In the genomic region with DNA sequence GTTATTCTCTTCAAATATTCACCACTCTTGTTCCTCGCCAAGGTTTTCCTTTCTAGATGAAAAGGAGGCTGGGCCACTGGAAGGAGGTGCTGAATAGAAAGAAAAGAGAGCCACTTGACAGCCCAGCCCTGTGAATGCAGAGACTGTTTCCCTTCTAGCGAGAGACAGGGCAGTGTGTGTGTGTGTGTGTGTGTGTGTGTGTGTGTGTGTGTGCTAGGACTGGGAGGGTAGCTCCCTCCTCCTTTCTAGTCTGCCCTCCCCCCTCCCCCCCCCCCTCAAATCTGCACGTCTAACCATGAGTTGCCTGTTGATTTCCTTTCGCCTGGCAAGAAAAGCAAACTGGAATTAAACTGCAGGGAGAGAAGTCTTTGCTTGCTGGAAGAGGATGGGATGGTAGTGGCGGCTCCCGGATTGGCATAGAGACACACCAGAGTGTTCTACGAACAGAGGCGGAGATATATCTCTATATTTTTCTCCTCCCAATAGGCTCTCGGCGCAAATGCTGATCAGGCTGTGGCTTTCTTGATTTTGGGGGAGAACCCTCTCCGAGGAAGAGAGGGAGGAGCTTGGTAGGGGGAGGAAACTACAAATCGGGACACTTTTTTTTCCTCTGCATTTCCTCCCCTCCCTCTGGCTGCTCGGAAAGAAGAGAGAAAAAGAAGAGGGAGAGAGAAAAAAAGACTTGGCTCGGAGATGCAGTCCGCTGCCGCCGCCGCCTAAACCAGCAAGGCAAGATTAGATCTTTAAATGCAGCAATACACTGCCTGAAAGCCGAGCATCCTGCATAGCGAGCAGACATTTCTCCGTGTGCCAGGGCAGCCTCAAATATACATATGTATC, we compare ENCODE assay signal across 8 mouse cellular contexts. TPM values are rescaled to one million over a fixed set of nuclear protein-coding genes. Genes with fewer than 3 reads are reported as not detected.
A peak's percentile ranks its signal among the peaks of the same experiment; 100 is the strongest.
DNase-seq lines count a peak whose midpoint lies in the region; ATAC-seq and TF ChIP-seq lines count a peak whose summit lies in the region.

No protein-coding gene starts in this region.

- H3K4me1 ChIP-seq in embryonic facial prominence, embryonic 11.5 days (ENCODE audit: control insufficient read depth, insufficient read depth, low read length), result no peaks in the 10 kb centered on the region; the same call in 1 of the 2 replicates
- H3K4me1 ChIP-seq in lung, embryonic 14.5 days (ENCODE audit: insufficient read depth), result no peaks in the 10 kb centered on the region

- TF ChIP-seq CTCF in lung, embryonic 14.5 days (IDR thresholded peaks at IDR 0.05; ENCODE audit: low read depth), result no peak

- no peak for ATAC-seq in embryonic facial prominence, embryonic 11.5 days (replicated peaks; ENCODE audit: insufficient number of reproducible peaks, low FRiP score, low TSS enrichment, low read depth)
- ATAC-seq in lung, embryonic 14.5 days (ENCODE audit: insufficient read depth), result no peak

- H3K27ac ChIP-seq in embryonic facial prominence, embryonic 11.5 days (replicated peaks; ENCODE audit: low read depth, low read length), result no peak overlapping the region
- peak overlapping the region; percentile 60; the same call in 1 of the 2 replicates for H3K27ac ChIP-seq in lung, embryonic 14.5 days (ENCODE audit: low read depth)

- peaks cover 24% of the 10 kb centered on the region for H3K27me3 ChIP-seq in embryonic facial prominence, embryonic 11.5 days (ENCODE audit: control insufficient read depth, insufficient read depth, low read length)
- H3K27me3 ChIP-seq in lung, embryonic 14.5 days (ENCODE audit: insufficient read depth, low read length), result peaks cover 19% of the 10 kb centered on the region

- intact Hi-C loops in heart, postnatal 36 days (cut with DNase I), result loop anchor here (5.0 kb wide), 3 partner anchors 42 to 1862 kb away; no protein-coding TSS in a partner anchor

- under 1% methylated on average over 20 of the region's 21 CpGs for WGBS in embryonic facial prominence, embryonic 11.5 days
- WGBS in lung, embryonic 14.5 days, result under 1% methylated on average over 21 of the region's 21 CpGs

- peak overlapping the region; percentile 59 for H3K4me3 ChIP-seq in embryonic facial prominence, embryonic 11.5 days (ENCODE audit: low read depth, low read length)
- peak overlapping the region; percentile 57 for H3K4me3 ChIP-seq in lung, embryonic 14.5 days (ENCODE audit: low read depth, low read length)

- H3K4me2 ChIP-seq in embryonic facial prominence, embryonic 11.5 days (ENCODE audit: low read depth, low read length), result peak overlapping the region; percentile 88
- H3K4me2 ChIP-seq in lung, embryonic 14.5 days, result peak overlapping the region; percentile 89

- DNase-seq in cerebellum, adult 9-11 months, result peak; percentile 6
- no peak for DNase-seq in cerebellum, adult 9-10 months
- DNase-seq in embryonic facial prominence, embryonic 11.5 days (ENCODE audit: low spot score), result peak; percentile 55
- DNase-seq in heart, postnatal 36 days, result peak; percentile 15 to 22
- peak; percentile 51 to 68 for DNase-seq in layer of hippocampus, adult 18-20 months (ENCODE audit: low spot score in 2 of 2)
- DNase-seq in lung, embryonic 14.5 days, result peak; percentile 64
- peak; percentile 56 for DNase-seq in right cerebral cortex, postnatal 14 days
- no peak for DNase-seq in ovary, adult 18-20 months (ENCODE audit: low spot score)

- H3K9me3 ChIP-seq in embryonic facial prominence, embryonic 11.5 days (replicated peaks; ENCODE audit: control insufficient read depth, low read length), result no peaks in the 10 kb centered on the region
- H3K9me3 ChIP-seq in lung, embryonic 14.5 days (ENCODE audit: low read depth, low read length), result no peaks in the 10 kb centered on the region

- no peaks in the 10 kb centered on the region for H3K36me3 ChIP-seq in embryonic facial prominence, embryonic 11.5 days (replicated peaks; ENCODE audit: control insufficient read depth, insufficient read depth, low read depth, low read length)
- no peaks in the 10 kb centered on the region for H3K36me3 ChIP-seq in lung, embryonic 14.5 days (ENCODE audit: insufficient read depth)

- H3K9ac ChIP-seq in embryonic facial prominence, embryonic 11.5 days (replicated peaks; ENCODE audit: low read length), result peak overlapping the region; percentile 58; the same call in 1 of the 2 replicates
- H3K9ac ChIP-seq in lung, embryonic 14.5 days, result peak overlapping the region; percentile 45

RNA-seq across cellular contexts. Expression of gene Pcdh17, which starts 1.5 kb away (rescaled TPM):
- polyA plus RNA-seq in embryonic facial prominence, embryonic 11.5 days (2014; fragmentation: Nextera tagmentation; extraction: Ambion mirVana), result 5.7 and 7.0 TPM in 2 replicates
- 1 to 10 TPM; 3.2 to 3.5 TPM for total RNA-seq in heart, postnatal 36 days (2021)
- total RNA-seq in layer of hippocampus, adult 18-20 months (2021), result 10 to 100 TPM; 39.6 to 41.7 TPM
- 20.6 and 21.6 TPM in 2 replicates for polyA plus RNA-seq in lung, embryonic 14.5 days (2014; fragmentation: Nextera tagmentation; extraction: Ambion mirVana)

Comparison
In these comparisons a context has a peak if more than half of its experiments do, and no peak if none do; other contexts are left out.
1. DNase-seq: peak in cerebellum, adult 9-11 months (single experiment), embryonic facial prominence, embryonic 11.5 days (single experiment), heart, postnatal 36 days (2 of 2), layer of hippocampus, adult 18-20 months (2 of 2), lung, embryonic 14.5 days (single experiment) and right cerebral cortex, postnatal 14 days (single experiment); none in cerebellum, adult 9-10 months (single experiment) and ovary, adult 18-20 months (single experiment).
2. RNA of gene Pcdh17, which starts 1.5 kb away (total RNA-seq): 39.6 to 41.7 TPM in layer of hippocampus, adult 18-20 months; 3.2 to 3.5 TPM in heart, postnatal 36 days; every median in the first group is over 4 times any median in the second.